Mouse (Mus musculus): ENCODE results near the gene Dgkg.

Dgkg gene

DNA sequence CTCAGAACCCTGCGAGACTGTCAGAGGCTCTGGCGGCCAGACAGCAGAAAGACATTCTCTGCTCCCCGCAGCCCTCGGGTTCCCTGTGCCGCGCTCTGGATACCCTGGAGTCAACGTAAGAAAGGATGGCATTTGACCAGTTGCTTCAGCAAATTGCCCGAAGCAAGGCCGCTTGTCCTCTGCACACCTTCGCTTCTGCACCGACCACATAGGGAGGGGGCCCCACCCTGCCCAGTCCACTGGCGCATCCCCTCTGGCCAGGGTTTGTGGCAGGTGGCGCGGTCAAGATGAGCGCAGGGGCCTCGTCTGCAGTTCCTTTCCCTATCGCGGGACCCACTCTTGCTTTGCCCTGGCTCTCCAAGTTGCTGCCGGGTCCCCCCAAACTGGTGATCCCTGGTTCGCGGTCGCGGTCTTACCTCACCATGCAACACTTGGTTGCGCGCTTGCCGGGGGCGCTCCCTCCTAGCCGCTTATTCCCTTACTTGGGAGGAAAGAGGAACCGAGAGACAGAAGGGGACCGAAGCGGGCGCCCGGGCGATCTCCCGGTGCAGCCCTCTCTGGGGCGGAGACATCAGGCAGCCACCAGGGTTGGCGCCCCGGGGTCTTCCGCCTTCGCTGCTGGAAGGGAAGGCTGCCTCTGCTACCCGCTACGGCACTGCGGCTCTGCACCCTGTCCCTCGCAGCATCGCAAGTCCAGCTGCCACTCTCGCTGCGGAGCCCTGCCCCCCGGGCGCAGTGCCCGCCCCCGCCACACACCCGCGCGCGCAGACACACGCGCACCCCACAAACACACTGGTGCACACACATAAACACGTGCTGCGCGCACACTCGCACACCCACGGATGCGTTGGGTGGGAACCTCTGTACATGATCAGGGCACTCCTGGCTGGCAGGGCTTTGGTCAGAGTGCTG, at the start of gene Dgkg:
Gene Dgkg, minus strand, starts transcription at position 689 of the 912 bp plus-strand sequence.
- DNase-seq, result peak; percentile 84

DNA sequence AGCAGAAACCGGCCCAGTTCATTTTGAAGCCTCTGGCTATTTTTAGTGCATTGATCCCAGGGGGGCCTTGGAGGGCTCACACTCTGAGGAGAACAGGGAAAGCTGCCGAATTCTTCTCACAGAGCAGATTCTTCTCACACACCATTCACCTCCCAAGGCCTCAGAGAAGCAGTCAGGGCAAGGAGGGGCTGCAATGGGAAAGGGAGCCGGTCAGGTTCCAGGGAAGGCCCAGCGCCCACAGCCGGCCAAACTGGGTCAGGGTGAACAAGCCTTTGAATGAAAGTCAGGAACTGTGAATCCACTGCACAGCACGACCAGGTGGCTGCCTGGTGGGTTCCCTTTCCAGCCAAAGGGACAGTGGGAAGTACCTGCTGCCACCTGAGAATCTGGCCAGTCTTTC, 47.9 kb upstream of the Dgkg start:
- DNase-seq, result no peak

DNA sequence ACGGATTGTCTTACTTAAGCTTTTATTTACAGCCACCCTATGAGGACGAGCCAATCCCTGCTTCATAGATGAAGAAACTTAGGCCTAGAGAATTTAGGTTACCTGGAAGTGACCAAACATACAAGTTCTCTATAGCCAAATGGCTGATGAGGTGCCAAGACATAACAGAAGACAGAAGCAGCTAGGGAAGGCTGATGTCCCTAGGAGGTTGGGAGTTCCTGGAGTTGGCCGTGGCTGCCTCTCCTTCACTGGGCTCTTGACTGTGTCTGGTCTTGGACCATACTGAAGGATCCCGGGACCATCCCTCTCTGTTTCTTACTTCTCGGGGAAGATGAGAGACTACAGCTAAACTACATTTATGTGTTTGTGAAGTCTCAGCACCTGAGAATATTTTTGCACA, 47.1 kb upstream of the Dgkg start:
- DNase-seq, result no peak

DNA sequence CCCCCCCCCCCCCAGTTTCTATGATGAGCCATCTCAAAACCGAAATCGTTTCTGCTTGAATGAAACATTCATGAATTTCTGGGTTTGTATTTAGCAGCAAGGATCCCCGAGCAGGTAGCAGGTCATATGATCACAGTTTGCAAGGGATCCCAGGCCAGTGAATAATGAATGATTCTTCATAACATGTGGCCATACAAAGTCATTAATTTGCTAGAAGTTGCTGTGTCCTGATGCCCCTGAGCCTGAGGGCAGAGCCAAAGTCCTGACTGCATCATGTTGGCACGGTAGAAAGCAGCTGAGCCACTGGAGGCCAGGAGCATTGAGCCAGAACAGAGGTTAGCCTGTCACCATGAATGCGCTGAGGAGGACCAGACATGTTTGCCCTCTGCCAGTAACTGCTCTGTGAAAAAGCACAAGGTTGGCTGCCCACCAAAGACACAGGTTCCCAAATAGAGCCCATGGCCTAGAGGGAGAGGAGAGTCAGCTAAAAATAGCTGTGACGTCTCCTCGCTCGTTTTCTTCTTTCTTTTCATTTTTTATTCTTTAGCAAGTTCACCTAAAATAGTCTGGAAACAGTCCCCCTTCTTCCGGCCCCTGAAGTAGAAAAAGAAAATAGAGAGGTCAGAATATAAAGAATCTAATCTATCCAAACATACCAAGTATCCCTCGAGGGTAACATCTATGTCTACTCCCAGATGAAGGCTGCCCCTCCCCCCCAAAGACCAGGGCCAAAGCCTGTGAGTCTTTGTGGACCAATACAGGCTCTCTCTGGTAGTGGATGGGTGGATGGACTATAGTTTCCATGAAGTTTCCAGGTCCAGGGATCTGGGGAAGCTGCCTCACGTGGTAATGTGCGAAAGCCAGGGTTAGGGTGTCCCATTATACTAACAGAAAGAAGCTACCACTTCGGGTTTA, 42.1 kb upstream of the Dgkg start:
- DNase-seq, result no peak

DNA sequence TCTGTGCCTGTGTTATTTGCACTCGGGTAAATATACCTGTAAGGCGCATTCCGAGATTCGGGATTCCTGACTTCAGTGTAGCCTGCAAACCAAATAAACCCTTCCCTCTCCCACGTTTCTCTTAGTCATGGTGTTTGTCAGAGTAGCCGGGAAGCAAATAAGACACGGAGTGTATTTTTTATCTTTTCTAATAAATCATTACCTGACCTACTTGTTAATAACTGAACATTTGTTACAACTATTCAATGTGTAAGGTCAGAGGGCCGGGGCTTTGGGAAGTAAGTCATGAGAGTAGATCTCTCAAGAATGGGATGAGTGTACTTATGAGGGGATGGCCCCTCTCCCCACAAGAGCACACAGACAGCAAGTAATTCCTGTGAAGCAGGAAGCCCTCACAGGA, 41.1 kb upstream of the Dgkg start:
- no peak for DNase-seq

DNA sequence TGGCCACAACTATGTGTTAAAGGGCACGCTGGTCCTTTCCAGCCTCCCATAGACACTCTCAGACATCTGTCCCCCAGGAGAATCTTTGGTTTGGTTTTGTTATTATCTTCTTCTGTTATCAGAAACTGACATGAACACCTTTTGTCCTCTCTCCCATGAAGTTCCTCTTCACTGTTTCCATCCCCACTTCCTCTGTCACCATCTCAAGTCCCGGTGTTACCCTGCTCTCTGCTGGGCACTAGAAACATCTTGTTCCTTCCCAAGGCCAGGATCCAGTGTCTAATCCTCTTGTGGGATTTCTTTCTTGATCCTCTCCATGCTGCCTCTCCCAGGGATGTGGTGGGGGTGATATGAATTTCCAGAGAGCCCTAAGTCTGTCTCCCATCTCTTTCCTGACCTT, 32.6 kb upstream of the Dgkg start:
- DNase-seq, result no peak

DNA sequence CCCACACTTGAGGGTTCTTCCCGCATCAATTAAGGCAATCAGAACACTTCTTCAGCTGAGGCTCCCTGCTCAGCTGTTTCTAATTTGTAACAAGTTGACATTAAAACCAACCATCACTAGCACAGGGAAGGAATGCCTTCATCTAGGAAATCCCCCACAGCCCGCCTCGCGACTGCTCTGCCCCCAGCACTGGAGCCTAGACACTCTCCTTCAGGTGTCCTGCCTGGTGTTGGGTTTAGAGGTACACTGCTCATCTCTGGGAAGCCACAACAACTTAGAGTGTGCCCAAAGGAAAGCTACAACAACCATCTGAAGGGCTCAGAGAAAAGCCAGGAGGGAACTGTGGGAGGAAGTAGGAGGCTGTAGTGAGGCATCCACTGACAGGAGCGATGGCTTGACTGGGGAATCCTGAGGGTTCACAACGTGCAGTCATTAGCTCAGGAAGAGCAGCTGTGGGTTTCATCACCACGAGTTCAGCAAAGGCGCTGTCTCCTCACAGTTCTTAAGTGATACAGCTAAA, 30.8 kb upstream of the Dgkg start:
- DNase-seq, result no peak

DNA sequence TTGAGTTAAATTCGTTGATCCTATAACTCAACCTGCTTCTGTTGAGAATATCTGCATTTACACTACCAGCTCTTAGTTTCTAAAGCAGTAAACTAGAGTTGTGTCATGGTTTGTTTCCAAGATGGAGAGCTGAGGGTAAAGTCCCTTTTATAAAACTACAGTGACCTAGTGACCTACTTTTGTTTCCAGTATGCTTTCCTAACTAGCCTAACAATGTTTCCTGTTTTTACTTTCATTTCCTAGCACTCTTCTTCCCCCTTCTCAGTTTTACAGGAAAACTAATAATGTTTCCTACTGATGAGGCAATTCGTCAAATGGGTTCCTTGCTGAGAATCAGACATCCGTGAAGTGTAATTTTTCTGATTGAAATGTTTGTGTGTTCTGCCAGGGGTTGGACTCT, 26.6 kb upstream of the Dgkg start:
- no peak for DNase-seq

DNA sequence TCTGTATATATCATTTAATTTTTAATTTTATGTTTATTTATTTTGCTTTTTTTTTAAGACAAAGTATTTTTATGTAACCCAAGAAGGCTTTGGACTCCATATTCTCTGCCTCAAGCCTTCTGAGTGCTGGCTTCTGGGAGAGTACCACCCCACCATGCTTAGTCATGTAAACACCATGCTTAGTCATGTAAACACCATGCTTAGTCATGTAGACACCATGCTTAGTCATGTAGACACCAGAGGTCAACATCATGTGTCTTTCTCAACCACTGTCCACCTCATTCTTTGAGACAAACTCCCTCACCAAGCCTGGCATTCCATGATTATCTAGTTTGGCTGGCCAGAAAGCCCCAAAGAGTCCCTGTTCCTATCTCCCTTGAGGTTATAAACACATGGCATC, 25.7 kb upstream of the Dgkg start:
- DNase-seq, result no peak

DNA sequence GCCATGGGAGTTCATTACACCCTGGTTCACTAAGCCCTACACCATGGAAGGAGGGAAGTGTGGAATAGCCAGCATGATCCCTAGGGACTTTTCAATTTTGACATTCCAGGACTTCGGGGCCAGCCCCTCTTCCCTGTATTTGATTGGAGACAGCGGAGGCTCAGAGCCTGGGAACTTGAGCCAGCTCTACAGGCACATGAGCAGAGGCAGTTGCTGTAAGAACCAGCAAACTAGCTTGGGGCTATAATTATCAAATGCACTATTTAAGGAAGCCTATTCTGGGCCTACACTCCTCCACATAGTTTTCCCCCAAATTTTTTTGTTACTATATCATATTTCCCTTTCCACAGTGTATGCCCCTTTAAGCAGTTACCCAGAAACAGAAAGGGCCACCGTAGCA, 22.6 kb upstream of the Dgkg start:
- no peak for DNase-seq

DNA sequence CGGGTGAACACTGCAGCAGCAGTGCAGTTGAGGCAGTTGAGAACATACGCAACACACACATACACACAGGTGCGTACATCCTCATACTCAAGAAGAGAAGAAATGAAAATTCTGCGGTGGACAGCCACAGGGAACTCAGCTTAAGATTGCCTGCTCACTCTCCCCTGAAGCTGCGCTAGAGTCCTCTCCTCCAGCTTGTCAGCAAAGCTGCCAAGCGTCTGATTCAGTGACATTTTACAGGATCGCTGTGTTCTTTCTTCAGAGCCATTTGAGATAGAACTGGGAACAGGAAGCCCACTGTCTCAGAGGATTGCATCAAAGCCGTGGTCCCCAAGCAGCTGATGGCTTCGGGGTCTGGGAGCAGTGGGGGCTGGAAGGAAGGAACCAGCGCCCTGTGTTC, 17.6 kb upstream of the Dgkg start:
- no peak for DNase-seq

DNA sequence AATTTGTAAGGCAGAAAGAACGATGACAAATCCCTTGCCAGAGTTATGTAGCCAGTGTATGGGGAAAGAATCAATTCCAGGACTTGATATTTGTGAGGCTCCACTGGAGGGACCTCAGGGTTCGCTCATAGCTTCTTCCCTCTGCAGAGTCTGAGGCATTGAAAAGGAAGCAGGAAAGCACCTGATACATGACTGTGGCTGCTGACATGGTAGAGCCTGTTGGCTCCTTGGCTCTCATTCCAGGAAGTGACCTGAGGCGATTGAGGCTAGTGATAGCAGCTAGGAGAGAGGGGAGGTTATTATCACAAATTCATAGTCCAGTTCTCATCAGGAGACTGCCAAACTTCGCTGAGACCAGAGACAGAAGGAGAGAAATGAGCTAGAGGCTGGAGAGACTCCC, 17.1 kb upstream of the Dgkg start:
- no peak for DNase-seq

DNA sequence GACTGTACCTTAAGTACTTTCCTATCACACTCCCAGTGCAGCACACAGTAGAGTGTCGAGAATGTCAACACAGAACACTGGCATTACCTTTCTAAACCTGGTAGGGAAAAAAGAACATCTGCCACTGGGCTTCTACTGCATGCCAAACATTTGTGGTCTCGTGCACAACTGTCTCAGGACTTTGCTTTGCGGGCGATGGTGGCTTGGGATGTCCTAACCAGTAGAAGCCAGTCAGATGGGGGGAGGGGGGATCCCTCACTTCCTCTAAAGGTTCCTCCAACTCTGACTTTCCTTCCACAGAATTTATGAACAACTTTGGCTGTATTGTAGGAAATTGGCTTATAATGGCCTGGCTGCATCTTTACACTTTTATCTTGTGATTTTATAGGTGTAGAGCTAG, 7.0 kb upstream of the Dgkg start:
- no peak for DNase-seq

DNA sequence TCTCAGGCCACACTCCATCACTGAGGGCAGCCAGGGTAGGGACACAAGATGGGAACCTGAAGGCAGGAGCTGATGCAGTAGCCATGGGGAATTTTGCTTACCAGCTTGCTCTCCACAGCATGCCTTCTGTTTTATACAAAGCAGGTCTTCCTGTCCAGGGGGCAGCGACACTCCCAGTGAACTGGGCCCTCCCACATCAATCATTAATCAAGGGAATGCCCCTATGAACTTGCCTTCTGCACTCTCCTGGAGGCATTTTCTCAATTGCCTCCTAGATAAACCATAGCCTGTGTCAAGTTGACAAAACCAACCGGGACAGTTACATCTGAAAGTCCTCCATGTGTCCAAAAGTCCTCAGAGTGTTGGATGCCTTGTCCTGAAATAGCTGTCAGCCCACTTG, 6.1 kb upstream of the Dgkg start:
- no peak for DNase-seq

DNA sequence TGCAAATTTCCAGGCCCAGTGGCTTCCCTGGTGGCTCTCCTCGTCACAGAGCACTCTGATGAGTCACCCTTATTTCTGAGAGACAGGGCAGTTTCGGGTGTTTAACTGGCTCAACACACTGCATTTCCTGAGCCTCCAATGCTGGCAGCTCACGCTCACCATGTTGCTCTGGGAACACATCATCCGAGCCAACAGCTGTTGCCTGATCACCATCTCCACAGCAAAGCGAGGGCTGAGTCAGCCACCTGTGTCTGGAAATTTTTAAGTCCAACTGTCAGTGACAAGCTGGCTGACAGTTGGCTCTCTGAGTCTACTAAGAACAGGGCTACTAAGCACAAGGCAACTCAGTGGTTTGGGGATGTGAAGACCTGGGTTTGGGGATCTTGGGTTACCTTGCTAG, 4.1 kb upstream of the Dgkg start:
- peak; percentile 70 for DNase-seq

DNA sequence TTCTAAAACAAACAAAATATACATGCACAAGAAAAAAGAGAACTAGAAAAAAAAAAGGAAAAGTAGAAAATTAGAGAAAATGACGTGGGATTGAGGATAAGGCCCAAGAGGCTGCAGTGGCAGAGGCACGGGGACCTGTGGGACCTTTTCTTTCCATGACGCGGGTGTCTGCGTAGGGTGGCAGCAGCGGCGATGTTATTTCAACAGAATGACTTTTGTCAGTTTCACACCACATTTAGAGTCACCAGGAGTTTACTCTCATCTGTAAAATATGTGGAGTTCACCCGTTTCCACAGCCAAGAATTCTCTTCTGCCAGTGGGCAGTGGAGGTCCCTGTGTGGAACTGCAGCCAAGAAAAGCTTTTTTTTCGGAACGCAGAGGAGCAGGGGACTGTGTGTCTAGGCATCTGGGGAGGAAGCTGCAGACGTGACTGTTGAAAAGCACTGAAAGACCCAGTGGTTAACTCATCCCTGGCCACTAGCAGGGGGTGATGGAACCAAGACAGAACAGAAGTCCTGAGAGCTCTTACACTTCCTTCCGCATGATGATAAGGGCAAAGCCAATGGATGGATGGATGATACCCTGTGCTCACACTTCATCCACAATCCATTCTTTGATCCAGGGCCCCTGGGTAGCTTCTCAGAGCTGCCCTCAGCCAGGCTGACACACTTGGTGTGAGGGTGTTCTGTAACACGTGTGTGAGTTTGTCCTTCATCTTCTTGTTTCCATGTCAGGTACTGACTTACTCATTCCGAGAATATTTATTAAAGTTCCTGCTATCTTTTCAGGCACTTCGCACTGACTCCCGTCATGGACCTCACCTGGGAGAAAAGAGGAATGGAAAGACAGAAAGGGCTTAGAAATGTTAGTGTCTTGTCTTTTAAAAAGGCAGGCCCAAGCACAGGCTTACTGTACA, 1.1 kb upstream of the Dgkg start:
- peak; percentile 45 for DNase-seq

DNA sequence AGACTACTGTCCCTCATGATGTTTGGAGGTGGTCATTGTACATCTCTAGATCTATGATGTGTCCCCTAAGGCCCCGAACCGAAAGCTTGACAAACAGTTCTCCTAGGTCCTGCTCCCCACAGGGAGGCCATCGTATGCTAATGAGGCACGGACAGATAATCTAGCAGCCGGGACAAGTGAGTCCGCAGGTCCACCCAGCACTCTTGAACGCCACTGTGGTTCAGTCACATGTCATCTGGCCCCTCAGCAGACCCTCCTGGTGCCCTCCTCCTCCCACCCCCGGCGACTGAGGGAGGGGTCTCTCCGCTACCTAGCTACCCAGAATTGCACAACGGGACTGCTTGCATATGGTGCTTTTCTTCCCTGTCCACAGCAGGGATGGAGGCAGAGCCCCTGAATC, 1.2 kb downstream of the Dgkg start:
- DNase-seq, result peak; percentile 40

DNA sequence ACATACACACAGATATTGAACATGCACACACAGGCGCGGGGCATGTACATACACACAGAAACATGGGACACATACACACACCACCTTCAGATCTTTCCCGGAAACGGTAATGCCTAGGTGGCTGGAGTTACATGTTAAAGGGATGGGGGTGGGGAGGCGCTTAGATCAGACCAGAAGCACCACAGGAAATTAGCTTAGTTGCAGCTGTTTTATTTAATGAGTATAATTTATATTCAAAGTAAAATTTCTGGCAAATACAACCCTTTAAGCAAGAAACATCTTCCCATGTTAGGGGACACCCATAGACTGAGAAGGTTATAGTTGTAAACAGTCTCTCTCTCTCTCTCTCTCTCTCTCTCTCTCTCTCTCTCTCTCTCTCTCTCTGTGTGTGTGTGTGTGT, 1.8 kb downstream of the Dgkg start:
- DNase-seq, result peak; percentile 63

DNA sequence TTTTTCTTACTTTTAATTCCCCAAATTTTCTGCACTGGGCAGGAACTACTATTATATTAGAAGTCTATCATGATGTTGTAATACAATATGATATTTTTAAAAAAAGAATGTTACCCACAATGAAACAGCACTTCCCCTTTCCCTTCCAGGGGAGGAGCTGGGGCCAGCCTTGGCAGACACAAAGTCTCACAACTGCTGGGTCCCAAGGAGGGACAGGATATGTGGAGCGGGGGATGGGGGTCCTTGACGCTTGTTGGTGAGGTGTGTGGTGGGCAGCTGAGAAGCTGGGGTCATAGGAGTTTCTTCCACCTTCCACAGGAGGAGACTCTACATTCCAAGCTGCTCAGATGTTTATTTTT, 2.6 kb downstream of the Dgkg start:
- DNase-seq, result peak; percentile 38

DNA sequence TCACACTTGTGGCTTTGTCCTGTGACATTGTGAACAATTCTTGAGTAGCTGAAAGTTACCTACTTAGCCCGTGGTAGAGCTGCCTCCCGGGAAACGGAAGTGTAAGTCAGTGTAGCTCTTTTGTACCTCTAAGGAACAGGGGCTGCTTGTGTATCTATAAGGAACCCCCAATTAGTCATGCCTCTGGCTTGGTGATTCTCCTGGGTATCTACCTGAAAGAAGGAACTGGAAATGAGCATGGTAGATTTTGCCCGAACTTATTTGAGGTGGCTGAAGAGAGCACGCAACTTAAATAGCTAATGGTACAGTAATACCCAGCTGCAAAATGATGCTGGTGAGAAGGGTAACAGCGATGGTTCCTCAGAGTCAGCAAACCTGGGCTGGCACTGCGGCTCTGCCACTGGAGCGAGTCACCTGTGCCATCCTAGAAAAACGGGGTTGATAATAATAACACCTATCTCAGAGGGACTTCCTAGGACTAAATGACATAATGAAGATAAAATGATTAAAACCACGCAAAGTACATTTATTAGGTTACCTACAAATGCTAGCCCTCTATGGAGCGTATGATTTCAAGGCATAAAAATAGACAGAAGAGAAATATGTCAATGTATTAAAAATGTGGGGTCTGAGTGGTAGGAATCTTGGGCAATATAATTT, 3.1 kb downstream of the Dgkg start:
- DNase-seq, result no peak

DNA sequence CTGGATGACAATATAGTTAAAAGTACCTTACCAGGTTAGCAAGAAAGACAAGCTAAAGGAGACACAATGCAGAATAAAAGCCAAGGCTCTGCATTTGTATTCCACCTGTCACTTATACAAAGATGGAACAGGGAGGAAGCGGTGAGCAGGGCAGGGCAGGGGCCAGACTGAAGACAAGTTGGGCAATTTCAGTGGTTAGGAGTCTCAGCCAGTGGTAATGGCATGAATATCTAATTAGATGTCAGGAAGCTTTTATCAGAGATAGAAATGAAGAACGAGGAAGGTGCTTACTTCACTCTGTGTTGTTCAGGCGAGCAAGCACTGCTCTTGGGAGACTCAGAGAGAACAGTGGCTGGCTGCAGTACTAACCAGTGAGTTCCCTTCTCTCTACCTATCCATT, 5.8 kb downstream of the Dgkg start:
- DNase-seq, result no peak

DNA sequence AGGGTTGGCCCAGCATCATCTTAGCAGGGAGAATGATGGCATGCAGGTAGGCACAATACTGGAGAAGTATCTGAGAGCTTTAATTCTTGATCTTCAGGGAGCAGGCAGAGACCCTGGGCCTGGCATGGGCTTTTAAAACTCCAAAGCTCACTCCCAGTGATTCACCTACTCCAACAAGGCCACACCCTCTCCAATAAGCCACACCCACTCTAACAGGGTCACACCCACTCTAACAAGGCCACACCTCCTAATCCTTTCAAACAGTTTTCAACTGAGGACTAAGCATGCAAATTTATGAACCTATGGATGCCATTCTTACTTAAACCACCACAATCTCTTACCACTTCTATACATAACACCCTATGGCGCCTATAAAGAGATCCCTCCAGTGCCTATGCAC, 11.8 kb downstream of the Dgkg start:
- no peak for DNase-seq

Data from thymus, postnatal 14 days (tissue).